30 mouse cellular contexts compared by ENCODE assay signal in the genomic region with DNA sequence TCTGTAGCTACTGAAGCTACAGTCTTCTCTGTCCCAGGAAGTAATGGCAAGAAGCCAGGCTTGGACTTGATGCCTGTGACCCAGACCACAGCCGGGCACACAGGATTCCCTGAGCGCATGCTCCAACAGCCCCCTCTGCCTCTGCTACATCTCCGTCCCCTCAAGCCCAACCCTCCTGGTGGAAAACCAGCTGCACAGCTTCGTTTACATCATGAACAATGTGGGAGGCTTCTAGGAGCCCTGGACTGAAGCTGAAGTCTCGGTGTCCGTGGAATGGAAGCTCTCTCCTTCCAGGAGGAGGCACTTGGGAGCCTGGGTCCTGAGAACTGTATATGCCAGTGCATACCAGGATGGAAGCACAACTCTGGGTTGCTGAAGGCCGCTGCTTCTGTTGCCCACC. TPM values are rescaled to one million over a fixed set of nuclear protein-coding genes. Genes with fewer than 3 reads are reported as not detected.
A peak's percentile ranks its signal among the peaks of the same experiment; 100 is the strongest.
DNase-seq lines count a peak whose midpoint lies in the region; ATAC-seq and TF ChIP-seq lines count a peak whose summit lies in the region.
"Had no signal": no experiment of that assay in that cellular context is flagged by ENCODE, and none has a peak within 500 bp of the region (broad histone marks: within the 10 kb centered on the region; RNA-seq: fewer than 3 reads in every experiment).

No protein-coding gene starts in this region.

- TF ChIP-seq CTCF in layer of hippocampus, adult 2 months (conservative IDR thresholded peaks at IDR 0.05), result no peak

- peak overlapping the region; percentile 68 for H3K27ac ChIP-seq in layer of hippocampus, adult 2 months
- no peak overlapping the region for H3K27ac ChIP-seq in hindbrain, embryonic 10.5 days
- H3K27ac ChIP-seq: forebrain, embryonic 10.5 days; heart, adult 2 months; heart, embryonic 10.5 days; heart, embryonic 13.5 days; hindbrain, embryonic 12.5 days; hindbrain, embryonic 15.5 days had no signal

- no peaks in the 10 kb centered on the region for H3K27me3 ChIP-seq in hindbrain, embryonic 10.5 days (ENCODE audit: insufficient read depth, poor library complexity, severe bottlenecking)
- H3K27me3 ChIP-seq: CH12.LX; heart, embryonic 13.5 days; hindbrain, embryonic 12.5 days; hindbrain, embryonic 15.5 days had no signal

- 91% methylated on average over 7 of the region's 7 CpGs for WGBS in hindbrain, embryonic 10.5 days

- ATAC-seq in megakaryocyte-erythroid progenitor cell, adult 5-6 weeks (replicated peaks; ENCODE audit: low FRiP score, low TSS enrichment, poor library complexity, severe bottlenecking), result peak; percentile 18
- ATAC-seq: forebrain, embryonic 14.5 days; forebrain, postnatal 0 days had no signal

- H3K4me3 ChIP-seq in layer of hippocampus, adult 2 months, result no peak overlapping the region
- no peak overlapping the region for H3K4me3 ChIP-seq in hindbrain, embryonic 10.5 days
- H3K4me3 ChIP-seq: forebrain, embryonic 10.5 days; heart, adult 2 months; heart, embryonic 10.5 days; heart, embryonic 13.5 days; hindbrain, embryonic 12.5 days; hindbrain, embryonic 15.5 days had no signal

- no peak for DNase-seq in layer of hippocampus, adult 2 months (ENCODE audit: low spot score in 2 of 2)
- no peak for DNase-seq in layer of hippocampus, postnatal 25 days (ENCODE audit: extremely low spot score in 1 of 2, low spot score in 1 of 2)
- peak; percentile 17 for DNase-seq in right cerebral cortex, postnatal 25 days
- DNase-seq in right cerebral cortex, postnatal 14 days, result no peak
- no peak for DNase-seq in hindbrain, embryonic 10.5 days (ENCODE audit: low spot score)
- no peak for DNase-seq in thymus, postnatal 0 days (ENCODE audit: low spot score)
- DNase-seq: adrenal gland, adult 2 months; adrenal gland, postnatal 14 days; B cell, adult 2 months; cerebellum, adult 11-12 months; cerebellum, adult 8-10 months; cerebellum, postnatal 10 days; cerebellum, postnatal 36 days; forebrain, postnatal 0 days; gastrocnemius, postnatal 10 days; gastrocnemius, postnatal 36 days; heart, adult 2 months; heart, postnatal 14 days; heart, postnatal 4 days had no signal

- no peaks in the 10 kb centered on the region for H3K9me3 ChIP-seq in hindbrain, embryonic 10.5 days
- H3K9me3 ChIP-seq: forebrain, embryonic 10.5 days; heart, embryonic 10.5 days; heart, embryonic 13.5 days; hindbrain, embryonic 12.5 days; hindbrain, embryonic 15.5 days had no signal

- no peaks in the 10 kb centered on the region for H3K4me1 ChIP-seq in hindbrain, embryonic 10.5 days (replicated peaks)
- H3K4me1 ChIP-seq: forebrain, embryonic 10.5 days; heart, embryonic 13.5 days; hindbrain, embryonic 12.5 days; hindbrain, embryonic 15.5 days had no signal

- H3K36me3 ChIP-seq in hindbrain, embryonic 10.5 days, result peaks cover 76% of the 10 kb centered on the region

RNA-seq across cellular contexts. Expression of gene Tmem121b, which starts 16.4 kb away (rescaled TPM):
- total RNA-seq in layer of hippocampus, adult 2 months (2021), result 10 to 100 TPM; 38.2 to 38.6 TPM
- total RNA-seq in layer of hippocampus, postnatal 25 days (2021), result 10 to 100 TPM; 44.8 to 45.3 TPM
- total RNA-seq in megakaryocyte-erythroid progenitor cell, adult 5-6 weeks (2014; fragmentation: Nextera tagmentation), result not detected in 2 replicates
- total RNA-seq in megakaryocyte-erythroid progenitor cell, adult 5-6 weeks (2017), result not detected in 2 replicates
- polyA plus RNA-seq in hindbrain, embryonic 10.5 days (2016; fragmentation: Nextera tagmentation; extraction: Ambion mirVana), result 0.52 and 1.1 TPM in 2 replicates
- polyA plus RNA-seq in thymus, postnatal 0 days (2015; fragmentation: Nextera tagmentation; extraction: Ambion mirVana), result 0.31 and 0.42 TPM in 2 replicates
- total RNA-seq: CH12.LX; gastrocnemius, adult 18-20 months; gastrocnemius, postnatal 36 days; granulocyte monocyte progenitor cell, adult 5-6 weeks; heart, adult 2 months; MEL had no signal
- polyA plus RNA-seq: heart, adult 2 months had no signal

RNA-seq across cellular contexts. Expression of gene Hdhd5, which starts 21.1 kb away (rescaled TPM):
- total RNA-seq in layer of hippocampus, adult 2 months (2021), result 10 to 100 TPM; 32.3 to 40.2 TPM
- 10 to 100 TPM; 26.2 to 35.9 TPM for total RNA-seq in layer of hippocampus, postnatal 25 days (2021)
- 18.5 and 24.8 TPM in 2 replicates for total RNA-seq in megakaryocyte-erythroid progenitor cell, adult 5-6 weeks (2014; fragmentation: Nextera tagmentation)
- total RNA-seq in megakaryocyte-erythroid progenitor cell, adult 5-6 weeks (2017), result 10.1 and 18.1 TPM in 2 replicates
- 21.3 and 22.2 TPM in 2 replicates for polyA plus RNA-seq in hindbrain, embryonic 10.5 days (2016; fragmentation: Nextera tagmentation; extraction: Ambion mirVana)
- 42.6 and 48.3 TPM in 2 replicates for polyA plus RNA-seq in thymus, postnatal 0 days (2015; fragmentation: Nextera tagmentation; extraction: Ambion mirVana)

RNA-seq across cellular contexts. Expression of gene Il17ra, which starts 46.9 kb away (rescaled TPM):
- 1 to 10 TPM; 6.7 to 8.1 TPM for total RNA-seq in layer of hippocampus, adult 2 months (2021)
- 1 to 10 TPM; 4.1 to 7.2 TPM for total RNA-seq in layer of hippocampus, postnatal 25 days (2021)
- total RNA-seq in megakaryocyte-erythroid progenitor cell, adult 5-6 weeks (2014; fragmentation: Nextera tagmentation), result 34.5 and 40.8 TPM in 2 replicates
- total RNA-seq in megakaryocyte-erythroid progenitor cell, adult 5-6 weeks (2017), result 30.4 and 45.9 TPM in 2 replicates
- 5.4 and 6.2 TPM in 2 replicates for polyA plus RNA-seq in hindbrain, embryonic 10.5 days (2016; fragmentation: Nextera tagmentation; extraction: Ambion mirVana)
- 57.9 and 67.5 TPM in 2 replicates for polyA plus RNA-seq in thymus, postnatal 0 days (2015; fragmentation: Nextera tagmentation; extraction: Ambion mirVana)

Comparison
In these comparisons a context has a peak if more than half of its experiments do, and no peak if none do; other contexts are left out.
1. RNA of gene Tmem121b, which starts 16.4 kb away (total RNA-seq): 44.8 to 45.3 TPM in layer of hippocampus, postnatal 25 days and 38.2 to 38.6 TPM in layer of hippocampus, adult 2 months; not detected in megakaryocyte-erythroid progenitor cell, adult 5-6 weeks; every median in the first group is over 10 times any median in the second.